In the genomic region with DNA sequence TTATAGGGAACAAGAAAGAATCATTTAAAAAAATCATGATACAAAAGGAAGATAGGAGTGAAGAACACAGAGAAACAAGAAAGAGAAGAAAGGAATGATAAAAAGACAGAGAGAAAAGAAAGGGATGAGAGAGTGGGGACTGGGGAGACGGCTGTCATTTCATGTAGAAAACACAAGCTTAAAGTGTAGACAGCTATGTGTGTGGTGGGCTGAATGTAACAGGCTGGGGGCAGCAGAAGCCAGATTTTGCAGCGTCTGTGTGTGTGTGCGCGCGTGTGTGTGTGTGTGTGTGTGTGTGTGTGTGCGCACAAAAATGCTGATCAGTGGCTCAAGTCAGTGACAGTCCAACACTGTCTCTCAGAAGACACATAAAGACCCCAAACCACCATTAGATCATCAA, we compare ENCODE assay signal across 20 mouse cellular contexts. TPM values are rescaled to one million over a fixed set of nuclear protein-coding genes. Genes with fewer than 3 reads are reported as not detected.
DNase-seq lines count a peak whose midpoint lies in the region; ATAC-seq and TF ChIP-seq lines count a peak whose summit lies in the region.
"Had no signal": no experiment of that assay in that cellular context is flagged by ENCODE, and none has a peak within 500 bp of the region (broad histone marks: within the 10 kb centered on the region; RNA-seq: fewer than 3 reads in every experiment).

No protein-coding gene starts in this region.

- H3K9me3 ChIP-seq in forebrain, embryonic 15.5 days = no peaks in the 10 kb centered on the region
- H3K9me3 ChIP-seq in forebrain, embryonic 12.5 days = no peaks in the 10 kb centered on the region
- no peaks in the 10 kb centered on the region for H3K9me3 ChIP-seq in heart, embryonic 14.5 days (ENCODE audit: control insufficient read depth, low read length)
- H3K9me3 ChIP-seq: limb, embryonic 12.5 days; midbrain, embryonic 10.5 days; neural tube, embryonic 15.5 days had no signal

- WGBS in forebrain, embryonic 15.5 days = 71% methylated on average over 6 of the region's 6 CpGs
- WGBS in forebrain, embryonic 12.5 days = 86% methylated on average over 6 of the region's 6 CpGs
- WGBS in heart, embryonic 14.5 days = 61% methylated on average over 6 of the region's 6 CpGs
- WGBS in kidney, adult 2 months = 85% methylated on average over 6 of the region's 6 CpGs

- no peak for TF ChIP-seq CTCF in layer of hippocampus, adult 2 months (conservative IDR thresholded peaks at IDR 0.05)
- TF ChIP-seq CTCF in kidney, adult 2 months (conservative IDR thresholded peaks at IDR 0.05; ENCODE audit: insufficient read depth, insufficient read length, low read depth, low read length) = no peak

- peak overlapping the region; percentile 62 for H3K27ac ChIP-seq in forebrain, embryonic 15.5 days (replicated peaks)
- H3K27ac ChIP-seq in forebrain, embryonic 12.5 days = no peak overlapping the region
- peak overlapping the region; percentile 65 to 79 for H3K27ac ChIP-seq in heart, embryonic 14.5 days (replicated peaks in 1 of 2; ENCODE audit: control insufficient read depth in 1 of 2, insufficient read depth in 1 of 2, low read depth in 2 of 2, low read length in 2 of 2)
- H3K27ac ChIP-seq in layer of hippocampus, adult 2 months = peak overlapping the region; percentile 62; the same call in 1 of the 2 replicates
- no peak overlapping the region for H3K27ac ChIP-seq in kidney, adult 2 months (ENCODE audit: insufficient read depth, low read depth, low read length)
- H3K27ac ChIP-seq: limb, embryonic 12.5 days; midbrain, embryonic 10.5 days; neural tube, embryonic 15.5 days had no signal

- H3K4me3 ChIP-seq in forebrain, embryonic 15.5 days = no peak overlapping the region
- no peak overlapping the region for H3K4me3 ChIP-seq in forebrain, embryonic 12.5 days (replicated peaks)
- no peak overlapping the region for H3K4me3 ChIP-seq in heart, embryonic 14.5 days (ENCODE audit: control insufficient read depth in 1 of 2, insufficient read depth in 1 of 2, low read depth in 1 of 2, low read length in 2 of 2)
- no peak overlapping the region for H3K4me3 ChIP-seq in layer of hippocampus, adult 2 months
- no peak overlapping the region for H3K4me3 ChIP-seq in kidney, adult 2 months (ENCODE audit: insufficient read depth, low read depth, low read length)
- H3K4me3 ChIP-seq: limb, embryonic 12.5 days; midbrain, embryonic 10.5 days; neural tube, embryonic 15.5 days had no signal

- H3K9ac ChIP-seq in forebrain, embryonic 15.5 days (replicated peaks) = no peak overlapping the region
- no peak overlapping the region for H3K9ac ChIP-seq in forebrain, embryonic 12.5 days
- no peak overlapping the region for H3K9ac ChIP-seq in heart, embryonic 14.5 days (ENCODE audit: low read length)
- H3K9ac ChIP-seq: limb, embryonic 12.5 days; liver, postnatal 0 days; neural tube, embryonic 15.5 days had no signal

- H3K36me3 ChIP-seq in forebrain, embryonic 15.5 days = no peaks in the 10 kb centered on the region
- H3K36me3 ChIP-seq in forebrain, embryonic 12.5 days (replicated peaks) = no peaks in the 10 kb centered on the region
- H3K36me3 ChIP-seq in heart, embryonic 14.5 days (ENCODE audit: control insufficient read depth, insufficient read depth, low read length) = no peaks in the 10 kb centered on the region
- H3K36me3 ChIP-seq in kidney, adult 2 months (ENCODE audit: control insufficient read depth, insufficient read depth, low read length) = no peaks in the 10 kb centered on the region; the same call in 1 of the 2 replicates
- H3K36me3 ChIP-seq: limb, embryonic 12.5 days; midbrain, embryonic 10.5 days; neural tube, embryonic 15.5 days had no signal

- no peaks in the 10 kb centered on the region for H3K27me3 ChIP-seq in forebrain, embryonic 15.5 days
- H3K27me3 ChIP-seq in forebrain, embryonic 12.5 days = no peaks in the 10 kb centered on the region
- no peaks in the 10 kb centered on the region for H3K27me3 ChIP-seq in heart, embryonic 14.5 days (ENCODE audit: control insufficient read depth, insufficient read depth, low read length)
- H3K27me3 ChIP-seq in kidney, adult 2 months (replicated peaks; ENCODE audit: control insufficient read depth, insufficient read depth, low read length) = no peaks in the 10 kb centered on the region
- H3K27me3 ChIP-seq: limb, embryonic 12.5 days; neural tube, embryonic 15.5 days had no signal

- ATAC-seq in forebrain, embryonic 15.5 days (replicated peaks) = 0 out of 2 replicates have a peak, but pooled peaks have one; percentile 51
- no peak for ATAC-seq in forebrain, embryonic 12.5 days (ENCODE audit: low FRiP score)
- ATAC-seq in heart, embryonic 14.5 days (ENCODE audit: insufficient number of reproducible peaks, insufficient read depth, low FRiP score, low read depth) = no peak
- ATAC-seq: CD4-positive, CD25-positive, alpha-beta regulatory T cell, adult 4 months; hindbrain, embryonic 16.5 days; intestine, embryonic 16.5 days; liver, postnatal 0 days had no signal

- H3K4me2 ChIP-seq in forebrain, embryonic 15.5 days (replicated peaks) = no peak overlapping the region
- no peak overlapping the region for H3K4me2 ChIP-seq in forebrain, embryonic 12.5 days
- no peak overlapping the region for H3K4me2 ChIP-seq in heart, embryonic 14.5 days (ENCODE audit: low read length)
- H3K4me2 ChIP-seq: limb, embryonic 12.5 days; liver, embryonic 11.5 days; neural tube, embryonic 15.5 days had no signal

- no peak for TF ChIP-seq POLR2A in kidney, adult 2 months (IDR thresholded peaks at IDR 0.05; ENCODE audit: low read depth, low read length)

- peaks cover 5% of the 10 kb centered on the region; the same call in 1 of the 2 replicates for H3K4me1 ChIP-seq in forebrain, embryonic 15.5 days
- H3K4me1 ChIP-seq in forebrain, embryonic 12.5 days = no peaks in the 10 kb centered on the region
- H3K4me1 ChIP-seq in heart, embryonic 14.5 days (ENCODE audit: control insufficient read depth in 2 of 2, insufficient read depth in 2 of 2, low read length in 2 of 2) = peaks cover 6 to 10% of the 10 kb centered on the region in 2 experiments; a peak in 3 of 4 replicates
- H3K4me1 ChIP-seq in kidney, adult 2 months (ENCODE audit: control insufficient read depth, insufficient read depth, low read length) = peaks cover 8% of the 10 kb centered on the region; the same call in 1 of the 2 replicates
- H3K4me1 ChIP-seq: limb, embryonic 12.5 days; midbrain, embryonic 10.5 days; neural tube, embryonic 15.5 days had no signal

- DNase-seq in heart, adult 9 months (ENCODE audit: low spot score in 2 of 2) = no peak
- DNase-seq in layer of hippocampus, adult 2 months (ENCODE audit: low spot score in 2 of 2) = no peak
- DNase-seq in layer of hippocampus, postnatal 25 days (ENCODE audit: extremely low spot score in 1 of 2, low spot score in 1 of 2) = no peak
- no peak for DNase-seq in kidney, adult 2 months
- DNase-seq: adrenal gland, postnatal 25 days; cerebellum, adult 9-10 months; gastrocnemius, postnatal 14 days; kidney, postnatal 25 days; liver, postnatal 0 days; lung, postnatal 10 days had no signal

RNA-seq across cellular contexts. Expression of a gene that starts 19.6 kb away (rescaled TPM):
- polyA plus RNA-seq in forebrain, embryonic 15.5 days (2015; fragmentation: Nextera tagmentation; extraction: Ambion mirVana) = 0.66 and 0.67 TPM in 2 replicates
- polyA plus RNA-seq in forebrain, embryonic 12.5 days (2016; fragmentation: Nextera tagmentation; extraction: Ambion mirVana) = not detected in 2 replicates
- polyA plus RNA-seq in heart, embryonic 14.5 days (2014; fragmentation: Nextera tagmentation; extraction: Ambion mirVana) = 1.6 TPM in 2 replicates
- 10 to 100 TPM; 42.9 to 52.8 TPM for total RNA-seq in layer of hippocampus, adult 2 months (2021)
- 10 to 100 TPM; 47.4 to 53.4 TPM for total RNA-seq in layer of hippocampus, postnatal 25 days (2021)
- 125 and 136 TPM in 2 replicates for polyA plus RNA-seq in kidney, adult 2 months (2012; rRNA removed)

RNA-seq across cellular contexts. Expression of a gene that starts 28.8 kb away (rescaled TPM):
- 5.1 and 5.3 TPM in 2 replicates for polyA plus RNA-seq in forebrain, embryonic 15.5 days (2015; fragmentation: Nextera tagmentation; extraction: Ambion mirVana)
- polyA plus RNA-seq in forebrain, embryonic 12.5 days (2016; fragmentation: Nextera tagmentation; extraction: Ambion mirVana) = 6.3 and 6.9 TPM in 2 replicates
- polyA plus RNA-seq in heart, embryonic 14.5 days (2014; fragmentation: Nextera tagmentation; extraction: Ambion mirVana) = 103 and 111 TPM in 2 replicates
- total RNA-seq in layer of hippocampus, adult 2 months (2021) = 10 to 100 TPM in 1 of 2 experiments, 1 to 10 TPM in 1; 8.5 to 10.0 TPM
- total RNA-seq in layer of hippocampus, postnatal 25 days (2021) = 10 to 100 TPM in 1 of 2 experiments, 1 to 10 TPM in 1; 9.3 to 11.2 TPM
- polyA plus RNA-seq in kidney, adult 2 months (2012; rRNA removed) = 175 and 201 TPM in 2 replicates

RNA-seq across cellular contexts. Expression of a gene that starts 36.7 kb away (rescaled TPM):
- 0.41 and 0.62 TPM in 2 replicates for polyA plus RNA-seq in forebrain, embryonic 15.5 days (2015; fragmentation: Nextera tagmentation; extraction: Ambion mirVana)
- polyA plus RNA-seq in forebrain, embryonic 12.5 days (2016; fragmentation: Nextera tagmentation; extraction: Ambion mirVana) = 0.31 and 0.77 TPM in 2 replicates
- 2.9 and 3.1 TPM in 2 replicates for polyA plus RNA-seq in heart, embryonic 14.5 days (2014; fragmentation: Nextera tagmentation; extraction: Ambion mirVana)
- total RNA-seq in layer of hippocampus, adult 2 months (2021) = 1 to 10 TPM in 1 of 2 experiments, under 1 TPM in 1; 0.82 to 1.4 TPM
- under 1 TPM; 0.76 to 0.80 TPM for total RNA-seq in layer of hippocampus, postnatal 25 days (2021)
- polyA plus RNA-seq in kidney, adult 2 months (2012; rRNA removed) = 2.7 and 4.8 TPM in 2 replicates

RNA-seq across cellular contexts. Expression of a gene that starts 42.7 kb away (rescaled TPM):
- 1.3 TPM in 2 replicates for polyA plus RNA-seq in forebrain, embryonic 15.5 days (2015; fragmentation: Nextera tagmentation; extraction: Ambion mirVana)
- 0.31 and 1.0 TPM in 2 replicates for polyA plus RNA-seq in forebrain, embryonic 12.5 days (2016; fragmentation: Nextera tagmentation; extraction: Ambion mirVana)
- polyA plus RNA-seq in heart, embryonic 14.5 days (2014; fragmentation: Nextera tagmentation; extraction: Ambion mirVana) = 1.5 and 1.9 TPM in 2 replicates
- total RNA-seq in layer of hippocampus, adult 2 months (2021) = 1 to 10 TPM; 1.6 to 2.4 TPM
- total RNA-seq in layer of hippocampus, postnatal 25 days (2021) = 1 to 10 TPM in 1 of 2 experiments, under 1 TPM in 1; 0.89 to 1.9 TPM
- polyA plus RNA-seq in kidney, adult 2 months (2012; rRNA removed) = 0.52 and 3.2 TPM in 2 replicates

Comparison
In these comparisons a context has a peak if more than half of its experiments do, and no peak if none do; other contexts are left out.
1. H3K27ac ChIP-seq: peak in forebrain, embryonic 15.5 days (single experiment), heart, embryonic 14.5 days (2 of 2) and layer of hippocampus, adult 2 months (single experiment); none in forebrain, embryonic 12.5 days (single experiment) and kidney, adult 2 months (single experiment).
2. RNA of a gene that starts 19.6 kb away (polyA plus RNA-seq): 125 to 136 TPM in kidney, adult 2 months; 1.6 TPM in heart, embryonic 14.5 days, 0.66 to 0.67 TPM in forebrain, embryonic 15.5 days and not detected in forebrain, embryonic 12.5 days; every median in the first group is over 10 times any median in the second.
3. RNA of a gene that starts 28.8 kb away (polyA plus RNA-seq): 175 to 201 TPM in kidney, adult 2 months and 103 to 111 TPM in heart, embryonic 14.5 days; 6.3 to 6.9 TPM in forebrain, embryonic 12.5 days and 5.1 to 5.3 TPM in forebrain, embryonic 15.5 days; every median in the first group is over 10 times any median in the second.